Mouse (Mus musculus) gastrocnemius, postnatal 10 days (tissue): ENCODE results near the gene Uchl1. TPM values are rescaled to one million over a fixed set of nuclear protein-coding genes. Genes with fewer than 3 reads are reported as not detected.
A peak's percentile ranks its signal among the peaks of the same experiment; 100 is the strongest.

ENCODE experiments used
- DNase-seq: peaks from one replicate; pipeline ENCODE4 v3.0.0; 2021; ENCODE audit warnings: mixed read lengths
- long read RNA-seq, 2 experiments: library from polyadenylated mRNA; stranded (forward); transcript quantifications; one replicate each; pipeline ENCODE4 v2.0.0; 2021
- total RNA-seq, 2 experiments: library from RNA; stranded (reverse); gene quantifications; 2 replicates each; pipeline ENCODE4 v1.2.3; 2021

Gene Uchl1
- total RNA-seq: 10 to 100 TPM; 15.0 to 18.4 TPM
- long read RNA-seq, experiment 1, partial matches to known transcripts: 0 of 5 reads
- long read RNA-seq, experiment 1, other reads (novel, unspliced or antisense): 4 of 5 reads
- long read RNA-seq, experiment 2, partial matches to known transcripts: 0 of 7 reads
- long read RNA-seq, experiment 2, other reads (novel, unspliced or antisense): 7 of 7 reads

- peak; percentile 48 for DNase-seq
Measured at GRCm38 (mm10) chr5:66675983-66676382, at the start of gene Uchl1. Gene Uchl1 (plus strand): TSS chr5:66676091.

- DNase-seq: no peak
Measured at GRCm38 (mm10) chr5:66627805-66628204, 48.1 kb upstream of the Uchl1 start.

GRCm38 (mm10) chr5:66635459-66636079 is 40.3 kb upstream of the Uchl1 start:
- no peak for DNase-seq

GRCm38 (mm10) chr5:66642156-66642555 is 33.7 kb upstream of the Uchl1 start:
- no peak for DNase-seq

- DNase-seq: no peak
Measured at GRCm38 (mm10) chr5:66643260-66643659, 32.6 kb upstream of the Uchl1 start.

DNA sequence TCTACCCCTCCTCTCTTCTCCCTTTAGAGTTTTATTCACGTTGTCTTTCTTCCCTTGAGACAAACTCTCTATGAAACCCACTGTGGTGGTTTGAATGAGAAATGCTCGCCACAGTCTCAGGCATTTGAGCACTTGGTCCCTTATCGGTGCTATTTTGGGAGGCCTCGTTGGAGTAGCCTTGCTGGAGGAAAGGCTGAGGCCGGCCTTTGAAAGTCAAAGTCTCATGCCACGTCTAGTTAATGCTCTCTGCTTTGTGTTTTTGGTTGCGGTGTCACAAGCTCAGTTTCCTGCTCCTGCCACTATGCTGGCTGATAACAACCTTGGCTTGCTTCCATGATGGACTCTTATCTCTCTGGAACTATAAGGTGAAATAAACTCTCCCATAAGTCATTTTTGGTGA is 28.4 kb upstream of the Uchl1 start:
- no peak for DNase-seq

DNA sequence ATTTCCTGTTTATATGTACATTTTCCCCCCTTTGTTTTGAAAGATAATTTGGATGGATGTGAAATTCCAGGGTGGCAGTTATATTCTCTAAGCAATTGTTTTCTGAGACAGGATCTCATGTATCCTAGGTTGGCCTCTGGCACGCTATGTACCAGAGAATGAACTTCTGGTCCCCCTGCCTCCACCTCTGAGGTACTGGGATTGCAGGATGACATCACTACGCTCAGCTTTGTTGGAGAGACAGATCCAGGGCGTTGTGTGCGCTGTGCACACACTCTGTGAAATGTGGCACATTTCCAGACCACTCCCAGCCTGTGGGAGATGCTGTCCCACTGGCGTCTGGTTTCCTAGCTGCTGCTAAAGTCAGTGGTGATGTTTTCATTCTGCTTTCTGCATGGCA is 21.7 kb upstream of the Uchl1 start:
- peak; percentile 19 for DNase-seq

GRCm38 (mm10) chr5:66675189-66675890 is 551 bp upstream of the Uchl1 start:
- DNase-seq: no peak

DNA sequence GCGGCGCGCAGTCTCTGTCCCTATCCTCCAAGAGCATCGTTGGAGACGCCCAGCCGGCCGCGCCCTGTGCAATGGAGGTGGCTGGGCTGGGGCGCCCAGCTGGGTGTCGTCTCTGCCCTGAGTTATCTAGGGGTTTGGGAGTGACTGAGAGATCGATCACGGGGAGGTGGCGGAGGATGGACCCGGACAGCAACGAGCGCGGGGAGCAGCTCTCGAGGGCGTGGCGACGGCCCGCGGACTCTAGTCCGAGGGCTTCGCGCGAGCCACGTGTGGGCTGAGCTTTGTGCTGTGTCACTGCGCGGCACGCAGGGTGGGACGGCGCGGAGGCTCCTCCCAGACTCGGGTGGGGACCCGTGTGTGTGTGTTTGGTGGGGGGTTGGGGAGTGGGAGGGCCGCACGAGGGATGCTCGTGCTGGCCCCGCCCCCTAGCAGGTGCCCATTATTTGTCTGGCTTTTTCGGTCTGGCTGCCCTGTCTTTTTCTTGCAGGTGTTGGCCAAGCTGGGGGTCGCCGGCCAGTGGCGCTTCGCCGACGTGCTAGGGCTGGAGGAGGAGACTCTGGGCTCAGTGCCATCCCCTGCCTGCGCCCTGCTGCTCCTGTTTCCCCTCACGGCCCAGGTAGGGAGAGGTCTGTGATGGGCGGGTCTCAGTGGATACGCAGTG is 696 bp downstream of the Uchl1 start:
- peak; percentile 35 for DNase-seq

DNA sequence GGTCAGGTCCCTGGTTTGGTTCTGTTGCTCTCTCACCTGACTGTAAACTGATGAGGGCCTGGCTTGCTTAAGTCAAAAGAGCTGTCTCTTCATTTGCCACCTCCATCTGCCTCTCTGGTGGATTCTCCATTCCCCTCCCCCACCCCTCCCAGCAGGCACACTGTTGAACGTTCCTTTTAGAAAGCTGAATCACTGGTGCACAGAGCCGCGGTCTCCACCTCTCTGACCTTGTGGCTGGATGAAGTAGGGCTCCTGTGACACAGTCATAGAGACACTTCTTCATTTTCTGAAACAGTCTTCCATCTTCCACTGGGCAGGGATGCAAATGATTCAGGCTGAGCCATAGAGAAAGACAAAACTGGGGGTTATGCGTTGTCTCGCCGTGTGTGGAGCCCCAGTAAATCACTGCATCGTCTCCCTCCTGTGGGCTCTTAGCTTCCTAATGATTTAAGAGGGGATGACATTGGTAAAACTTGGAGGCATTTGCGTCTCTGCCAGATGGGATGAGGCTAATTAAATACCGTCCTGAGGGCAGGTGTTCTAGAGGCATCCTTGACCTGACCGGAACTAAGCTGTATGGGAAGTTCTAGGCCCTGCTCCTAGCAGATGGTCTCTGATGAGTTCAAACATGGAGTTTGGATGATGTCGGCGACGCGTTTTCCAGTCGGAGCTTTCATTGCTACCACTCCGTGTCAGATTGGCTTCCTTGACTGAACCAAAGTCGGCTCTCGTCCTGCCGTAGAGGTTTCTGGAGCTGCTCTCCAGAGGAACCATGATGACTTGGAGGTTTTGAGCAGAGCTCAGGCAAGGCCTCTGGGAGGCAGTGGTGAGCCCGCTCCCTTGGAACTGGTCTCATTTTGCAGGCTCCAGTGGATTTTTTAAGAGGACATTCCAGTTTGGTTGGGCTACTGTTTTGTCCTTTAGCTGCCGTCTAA is 1.8 kb downstream of the Uchl1 start:
- DNase-seq: no peak

DNA sequence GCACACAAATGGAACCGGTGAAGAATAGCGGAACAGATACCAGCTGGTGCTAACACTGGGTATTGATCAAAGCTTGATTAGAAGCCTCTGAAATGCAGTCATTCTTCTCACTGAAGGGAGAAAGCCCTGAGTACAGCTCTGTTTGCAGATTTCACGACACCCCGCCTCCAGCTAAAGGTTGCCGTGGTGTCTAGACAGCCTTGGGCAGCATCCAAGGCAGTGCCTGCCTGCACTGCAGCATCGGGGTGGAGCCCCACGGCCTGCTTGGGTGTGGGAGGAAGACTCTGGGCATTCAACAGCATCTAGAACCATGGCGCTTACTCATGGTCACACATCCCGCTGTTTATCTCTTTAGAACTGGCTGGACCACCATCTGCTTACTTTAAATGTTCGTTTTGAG is 3.3 kb downstream of the Uchl1 start:
- DNase-seq: no peak

- no peak for DNase-seq
Measured at GRCm38 (mm10) chr5:66685930-66686329, 10.0 kb downstream of the Uchl1 start.

DNA sequence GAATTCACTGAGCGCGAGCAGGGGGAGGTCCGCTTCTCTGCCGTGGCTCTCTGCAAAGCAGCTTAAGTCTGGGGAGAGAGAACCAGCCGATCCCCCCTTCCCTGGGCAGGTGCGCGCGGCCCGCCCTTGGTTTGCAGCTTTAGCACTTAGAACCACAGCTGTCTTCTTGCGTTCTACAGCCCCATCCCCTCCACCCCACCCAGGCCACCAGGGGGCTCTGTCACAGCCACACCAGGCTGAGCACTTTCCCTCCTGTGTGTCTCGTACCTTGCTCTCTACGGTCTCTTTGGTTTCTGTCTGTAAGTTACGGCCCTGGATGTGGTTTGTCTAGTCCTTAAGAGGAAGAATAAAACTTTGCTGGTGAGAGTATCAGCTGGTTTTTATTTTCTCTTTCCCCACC is 11.0 kb downstream of the Uchl1 start:
- no peak for DNase-seq

DNA sequence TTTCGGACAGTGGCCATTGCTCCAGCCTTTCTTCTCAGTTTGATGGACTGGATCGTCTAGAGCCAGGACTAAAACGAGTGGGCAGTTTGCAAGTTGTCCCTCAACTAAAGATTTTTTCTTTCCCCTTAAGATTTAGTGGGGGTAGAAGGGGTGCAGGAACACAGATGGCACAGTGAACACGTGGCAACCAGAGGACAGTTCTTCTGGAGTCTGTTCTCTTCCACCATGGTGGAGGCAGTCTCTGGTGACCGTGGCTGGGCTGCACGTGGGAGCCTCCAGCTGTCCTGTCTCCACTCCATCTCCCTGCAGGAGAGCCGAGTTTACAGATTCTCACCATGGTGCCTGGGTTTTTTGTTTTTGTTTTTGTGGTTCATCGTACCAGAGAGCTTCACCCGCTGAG is 11.8 kb downstream of the Uchl1 start:
- no peak for DNase-seq

DNA sequence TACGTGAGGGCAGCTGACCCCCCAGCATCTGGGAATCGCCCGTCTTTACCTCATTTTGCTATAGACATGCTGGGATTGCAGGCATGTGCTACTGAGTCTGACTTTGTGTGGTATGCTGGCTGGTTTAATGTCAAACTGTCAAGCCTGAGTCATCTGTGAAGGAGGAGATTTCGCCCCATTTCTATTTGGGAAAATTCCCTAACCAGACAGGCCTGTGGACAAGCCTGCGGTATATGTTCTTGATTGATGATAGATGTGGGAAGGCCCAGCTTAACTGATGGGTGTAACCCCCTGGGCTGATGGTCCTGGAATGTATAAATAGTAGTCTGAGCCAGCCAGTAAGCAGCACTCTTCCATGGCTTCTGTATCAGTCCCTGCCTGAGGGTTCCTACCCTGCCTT is 12.4 kb downstream of the Uchl1 start:
- no peak for DNase-seq

DNA sequence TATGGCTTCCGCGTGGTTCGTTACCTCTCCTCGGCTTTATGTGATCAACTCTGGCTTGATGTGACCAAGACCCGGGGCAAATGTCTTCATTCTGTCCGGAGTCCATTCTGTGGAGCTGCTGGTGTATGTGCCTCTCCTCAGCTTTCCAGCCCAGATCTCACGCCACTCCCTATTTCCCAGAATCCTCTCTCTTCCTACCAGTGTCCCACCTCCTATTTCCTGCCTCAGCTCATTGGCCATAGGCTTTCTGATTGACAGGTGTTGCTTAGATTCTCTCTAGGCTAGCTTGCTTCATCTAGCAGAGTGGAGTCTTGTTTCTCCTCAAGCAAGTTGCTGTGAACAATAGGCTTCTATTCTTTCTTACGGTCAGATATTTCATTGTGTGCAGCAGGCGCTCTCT is 13.9 kb downstream of the Uchl1 start:
- no peak for DNase-seq

GRCm38 (mm10) chr5:66693231-66693630 is 17.3 kb downstream of the Uchl1 start:
- DNase-seq: no peak

DNA sequence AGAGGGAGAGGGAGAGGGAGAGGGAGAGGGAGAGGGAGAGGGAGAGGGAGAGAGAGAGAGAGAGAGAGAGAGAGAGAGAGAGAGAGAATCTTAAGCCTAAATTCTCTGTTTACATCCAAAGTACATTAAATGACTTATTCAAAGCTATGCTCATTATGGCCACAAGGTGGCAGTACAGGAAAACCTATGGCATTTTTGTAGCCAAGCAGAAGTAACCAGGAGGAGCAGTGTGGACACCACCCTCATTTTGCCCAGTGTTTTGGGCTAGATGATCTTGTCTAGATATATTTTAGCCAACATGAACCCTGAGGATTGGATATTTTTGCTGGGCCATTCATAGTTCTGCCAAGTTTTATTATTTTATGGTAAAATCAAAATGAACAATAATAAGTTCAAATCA is 21.2 kb downstream of the Uchl1 start:
- DNase-seq: peak; percentile 39

GRCm38 (mm10) chr5:66699911-66700310 is 24.0 kb downstream of the Uchl1 start:
- DNase-seq: no peak

GRCm38 (mm10) chr5:66701951-66702350 is 26.1 kb downstream of the Uchl1 start:
- DNase-seq: no peak

DNA sequence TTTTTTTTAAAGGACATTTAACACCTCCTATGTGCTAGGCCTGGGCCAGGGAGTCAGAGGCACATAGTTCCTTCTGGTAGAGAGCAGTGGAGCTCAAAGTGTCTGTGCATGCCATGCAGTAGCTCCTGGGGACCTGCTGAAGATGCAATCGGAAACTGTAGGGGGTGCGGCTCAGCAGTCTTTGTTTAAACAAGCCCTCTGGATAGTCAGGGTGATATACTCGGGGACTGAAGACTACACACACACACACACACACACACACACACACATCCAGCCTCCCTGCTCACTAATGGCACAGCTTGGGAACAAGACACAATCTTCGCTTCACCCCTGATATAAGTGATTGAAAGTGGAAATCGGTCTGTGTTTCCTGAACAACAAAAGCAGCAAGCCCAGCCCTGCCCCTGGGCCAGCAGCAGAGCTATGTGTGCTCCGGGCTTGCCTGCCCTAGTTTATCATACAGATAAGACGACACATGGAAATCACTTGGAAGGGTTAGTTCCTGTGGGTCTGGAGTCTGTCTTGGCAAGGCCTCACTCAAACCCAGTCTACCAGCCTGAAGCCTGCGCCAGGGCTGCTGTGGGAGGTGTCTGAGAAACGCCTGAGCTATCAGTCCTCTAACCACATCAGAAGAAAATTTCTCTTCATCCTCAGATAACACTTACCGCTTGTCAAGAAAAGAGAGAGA is 27.6 kb downstream of the Uchl1 start:
- DNase-seq: no peak

GRCm38 (mm10) chr5:66707859-66708258 is 32.0 kb downstream of the Uchl1 start:
- DNase-seq: no peak
